Mouse (Mus musculus) T-helper 2 cell (primary cell): ENCODE measurements at regions not wholly inside any gene's neighbourhood (a gene's known extent, or its start where the extent isn't known, plus 50 kb on each side); places are given as distances from the start of the nearest gene placed in this dataset.

Experiments used
- in situ Hi-C: fragments of 300-600 bp; cut with MboI, MseI; formaldehyde crosslinking; loops from one replicate; pipeline ENCODE4 v1.15.1; 2025; ENCODE audit warnings: high pct_unique_total_duplicates

- in situ Hi-C loops, result no loop called here
Measured at GRCm38 (mm10) chr2:128334143-128334470, 208.3 kb downstream of the Bcl2l11 start.

GRCm38 (mm10) chr2:128334757-128335500, 209.1 kb downstream of the Bcl2l11 start:
- in situ Hi-C loops, result no loop called here

GRCm38 (mm10) chr2:128337192-128337591, 211.4 kb downstream of the Bcl2l11 start:
- in situ Hi-C loops, result no loop called here

GRCm38 (mm10) chr2:128337791-128338190, 212.0 kb downstream of the Bcl2l11 start:
- in situ Hi-C loops, result no loop called here

GRCm38 (mm10) chr2:128338474-128338873, 212.6 kb downstream of the Bcl2l11 start:
- in situ Hi-C loops, result no loop called here

GRCm38 (mm10) chr2:128339061-128339642, 213.3 kb downstream of the Bcl2l11 start:
- in situ Hi-C loops, result no loop called here

GRCm38 (mm10) chr2:128339643-128340487, 214.0 kb downstream of the Bcl2l11 start:
- in situ Hi-C loops, result no loop called here

- in situ Hi-C loops, result no loop called here
Measured at GRCm38 (mm10) chr2:128340631-128341240, 214.9 kb downstream of the Bcl2l11 start.

GRCm38 (mm10) chr2:128342212-128342611, 216.4 kb downstream of the Bcl2l11 start:
- in situ Hi-C loops, result no loop called here

- in situ Hi-C loops, result no loop called here
Measured at GRCm38 (mm10) chr2:128345557-128345956, 219.7 kb downstream of the Bcl2l11 start.

GRCm38 (mm10) chr2:128348556-128348955, 222.7 kb downstream of the Bcl2l11 start:
- in situ Hi-C loops, result no loop called here

GRCm38 (mm10) chr2:128351405-128351804, 225.6 kb downstream of the Bcl2l11 start:
- in situ Hi-C loops, result no loop called here

- in situ Hi-C loops, result no loop called here
Measured at GRCm38 (mm10) chr2:128352533-128352932, 226.7 kb downstream of the Bcl2l11 start.

- in situ Hi-C loops, result no loop called here
Measured at GRCm38 (mm10) chr2:128353457-128353856, 227.6 kb downstream of the Bcl2l11 start.

- in situ Hi-C loops, result no loop called here
Measured at GRCm38 (mm10) chr2:128356326-128356725, 230.5 kb downstream of the Bcl2l11 start.

GRCm38 (mm10) chr2:128359106-128359505, 231.9 kb upstream of the Spdye4c start:
- in situ Hi-C loops, result no loop called here

- in situ Hi-C loops, result no loop called here
Measured at GRCm38 (mm10) chr2:128360517-128360916, 230.5 kb upstream of the Spdye4c start.

GRCm38 (mm10) chr2:128361436-128361835, 229.6 kb upstream of the Spdye4c start:
- in situ Hi-C loops, result no loop called here

- in situ Hi-C loops, result no loop called here
Measured at GRCm38 (mm10) chr2:128364161-128364560, 226.8 kb upstream of the Spdye4c start.

GRCm38 (mm10) chr2:128365004-128365403, 226.0 kb upstream of the Spdye4c start:
- in situ Hi-C loops, result no loop called here

GRCm38 (mm10) chr2:128365775-128366174, 225.2 kb upstream of the Spdye4c start:
- in situ Hi-C loops, result no loop called here
